Mouse (Mus musculus) erythroblast, embryonic 14.5 days (primary cell): Measurements from ENCODE around the gene Rpl19. TPM values are rescaled to one million over a fixed set of nuclear protein-coding genes. Genes with fewer than 3 reads are reported as not detected.

Experiments used
- H3K27me3 ChIP-seq: 2 replicates; pipeline ENCODE4 v1.6.1; 2012; ENCODE audit warnings: inconsistent platforms; ENCODE audit not compliant: control insufficient read depth
- H3K36me3 ChIP-seq: 2 replicates; pipeline ENCODE4 v1.6.1; 2012; ENCODE audit warnings: mild to moderate bottlenecking, inconsistent platforms; ENCODE audit not compliant: control insufficient read depth
- H3K4me1 ChIP-seq: 2 replicates; pipeline ENCODE4 v1.6.1; 2012; ENCODE audit warnings: inconsistent platforms; ENCODE audit not compliant: control insufficient read depth
- H3K4me3 ChIP-seq: replicated peaks from 2 replicates; pipeline ENCODE3; 2012; ENCODE audit warnings: moderate library complexity, mild to moderate bottlenecking, inconsistent platforms
- H3K9me3 ChIP-seq: 2 replicates; pipeline ENCODE4 v1.6.1; 2012; ENCODE audit warnings: low read length, inconsistent platforms, mixed read lengths; ENCODE audit not compliant: control insufficient read depth
- GATA1 ChIP-seq: IDR thresholded peaks from 2 replicates; pipeline ENCODE4 v1.6.1; 2012; ENCODE audit warnings: low read length, inconsistent platforms, mixed read lengths
- TAL1 ChIP-seq: IDR thresholded peaks from 3 replicates; pipeline ENCODE4 v1.6.1; 2012; ENCODE audit warnings: low read length, inconsistent platforms, mixed read lengths
- polyA plus RNA-seq: library from polyadenylated mRNA; stranded (reverse); fragments of >175 nt; gene quantifications from 2 replicates; pipeline ENCODE4 v1.2.3, GENCODE M21; 2012

Rpl19 gene
- polyA plus RNA-seq, 1 experiment: 241 TPM

DNA sequence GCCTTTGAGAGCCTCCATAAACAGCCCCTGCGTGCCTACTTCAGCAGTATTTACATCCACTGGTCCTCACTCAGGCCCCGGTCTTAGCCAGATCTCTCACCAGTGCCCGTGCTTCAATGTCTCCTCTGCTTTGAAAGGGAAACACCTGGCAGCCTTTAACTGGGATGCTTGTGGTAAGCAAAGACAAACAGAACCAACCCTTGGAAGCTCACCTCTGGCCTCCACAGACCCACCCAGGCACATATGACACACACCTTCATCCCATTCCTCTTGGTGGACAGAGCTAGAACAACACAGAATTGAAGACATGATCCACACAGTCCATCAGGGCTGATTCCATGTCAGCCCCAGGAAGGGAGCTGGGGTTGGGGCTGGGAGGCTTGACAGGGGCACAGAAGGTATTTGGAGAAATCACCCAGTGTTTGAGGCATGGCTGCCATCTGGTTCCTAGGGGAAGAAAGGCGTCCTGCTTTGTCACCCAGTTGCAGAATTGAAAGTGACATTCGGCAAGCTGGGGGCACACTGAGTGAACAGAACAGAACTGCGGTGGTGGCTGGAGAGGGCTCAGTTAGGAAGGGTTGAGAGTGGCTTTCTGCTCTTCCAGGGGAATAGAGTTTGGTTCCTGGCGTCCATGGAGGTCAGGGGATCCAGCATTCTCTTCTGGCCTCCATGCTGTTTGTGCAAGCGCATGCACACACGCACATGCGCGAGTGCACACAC lies 28.3 kb upstream of the Rpl19 start:
- peaks cover 55% of the 10 kb centered on the region for H3K27me3 ChIP-seq
- peaks cover 29% of the 10 kb centered on the region for H3K4me1 ChIP-seq
- H3K4me3 ChIP-seq: no peak overlapping the region
- no peaks in the 10 kb centered on the region; the same call in 1 of the 2 replicates for H3K9me3 ChIP-seq
- H3K36me3 ChIP-seq: no peaks in the 10 kb centered on the region
- TF ChIP-seq GATA1: no peak
- no peak for TF ChIP-seq TAL1

GRCm38 (mm10) chr11:97998898-97999608 lies 27.5 kb upstream of the Rpl19 start:
- TF ChIP-seq TAL1 (no peak), GATA1 (no peak)
- H3K9me3 ChIP-seq: no peaks in the 10 kb centered on the region; the same call in 1 of the 2 replicates
- peaks cover 60% of the 10 kb centered on the region for H3K27me3 ChIP-seq
- H3K4me3 ChIP-seq: no peak overlapping the region
- H3K36me3 ChIP-seq: no peaks in the 10 kb centered on the region
- peaks cover 31% of the 10 kb centered on the region for H3K4me1 ChIP-seq

DNA sequence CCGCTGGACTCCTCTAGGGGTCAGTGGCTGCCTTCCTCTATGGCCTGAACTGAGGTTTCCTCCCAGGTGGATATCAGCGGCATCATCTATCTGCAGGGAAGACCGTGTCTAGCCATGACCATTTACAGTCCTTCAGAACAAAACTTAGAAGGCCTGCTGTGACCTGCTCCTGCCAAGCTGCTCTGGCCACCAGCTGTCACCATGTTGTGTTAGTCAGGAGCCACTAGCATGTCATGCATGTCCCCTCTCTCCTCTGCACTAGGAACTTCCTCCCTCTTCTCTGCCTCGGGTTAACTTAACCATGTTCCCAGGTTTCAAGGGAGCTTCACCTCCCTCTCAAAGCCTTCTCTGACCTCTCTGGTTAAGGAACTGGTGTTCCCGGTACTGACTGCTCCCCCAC lies 26.8 kb upstream of the Rpl19 start:
- peaks cover 25% of the 10 kb centered on the region for H3K4me1 ChIP-seq
- TF ChIP-seq TAL1: no peak
- TF ChIP-seq GATA1: no peak
- H3K27me3 ChIP-seq: peaks cover 63% of the 10 kb centered on the region
- H3K36me3 ChIP-seq: no peaks in the 10 kb centered on the region
- H3K4me3 ChIP-seq: no peak overlapping the region
- H3K9me3 ChIP-seq: no peaks in the 10 kb centered on the region; the same call in 1 of the 2 replicates

DNA sequence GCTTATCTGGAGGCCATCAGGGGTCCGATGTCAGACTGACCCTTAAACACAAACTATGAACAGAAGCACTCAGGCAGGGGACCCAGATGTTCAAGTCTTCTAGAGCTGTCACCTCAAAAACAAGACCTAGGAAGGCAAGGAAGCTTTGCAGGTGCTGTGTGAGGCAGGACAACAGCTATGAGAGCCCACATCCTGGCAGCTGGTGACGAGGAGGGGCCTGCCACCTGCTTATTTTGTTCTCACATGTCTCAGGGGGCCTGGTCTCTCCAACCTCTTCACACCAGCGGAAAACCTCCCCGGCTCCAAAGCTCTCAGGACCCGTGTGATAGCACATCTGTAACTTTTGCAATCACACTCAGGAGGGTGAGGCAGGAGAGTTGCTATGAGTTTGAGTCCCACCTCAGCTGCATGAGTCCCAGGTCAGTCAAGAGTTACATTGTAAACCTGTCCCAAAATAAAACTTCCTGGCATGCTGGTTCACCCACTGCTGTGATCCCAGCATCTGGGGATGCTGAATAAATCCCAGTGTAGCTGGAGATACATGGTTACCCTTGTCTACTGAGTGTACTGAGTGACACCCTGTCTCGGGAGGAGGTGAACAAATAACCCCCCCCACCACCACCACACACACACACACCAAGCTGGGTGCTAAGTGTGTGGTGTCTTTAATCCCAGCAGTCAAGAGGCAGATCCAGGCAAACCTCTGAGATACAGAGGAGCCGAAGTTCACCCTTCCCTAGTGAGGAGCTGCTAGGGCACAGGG lies 26.0 kb upstream of the Rpl19 start:
- no peaks in the 10 kb centered on the region; the same call in 1 of the 2 replicates for H3K9me3 ChIP-seq
- no peaks in the 10 kb centered on the region for H3K36me3 ChIP-seq
- H3K4me1 ChIP-seq: peaks cover 21% of the 10 kb centered on the region
- H3K27me3 ChIP-seq: peaks cover 60% of the 10 kb centered on the region
- no peak for TF ChIP-seq GATA1
- TF ChIP-seq TAL1: no peak
- H3K4me3 ChIP-seq: no peak overlapping the region

DNA sequence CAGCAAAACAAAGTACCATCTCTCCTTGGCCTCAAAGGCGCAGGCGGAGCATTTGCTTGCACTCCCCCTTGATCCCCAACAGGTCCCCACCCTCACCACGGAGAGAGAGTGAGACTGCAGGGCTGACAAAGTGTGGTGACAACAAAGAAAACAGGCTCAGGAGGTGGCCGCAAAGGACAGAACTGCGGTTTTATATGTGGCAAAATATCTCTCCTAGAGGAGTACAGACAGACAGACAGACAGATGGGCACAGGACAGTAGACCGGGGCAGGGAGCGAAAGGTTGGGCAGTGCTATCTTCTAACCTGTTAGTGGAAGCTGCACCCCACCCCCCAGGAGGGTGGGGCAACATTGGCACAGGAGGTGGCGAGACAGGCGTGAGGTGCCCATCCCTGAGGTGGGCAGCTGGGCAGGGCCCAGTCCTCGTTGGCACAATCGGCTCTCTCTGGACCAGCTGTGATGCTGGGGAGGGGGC lies 25.1 kb upstream of the Rpl19 start:
- H3K9me3 ChIP-seq: no peaks in the 10 kb centered on the region; the same call in 1 of the 2 replicates
- H3K4me1 ChIP-seq: peaks cover 17% of the 10 kb centered on the region
- H3K27me3 ChIP-seq: peaks cover 54% of the 10 kb centered on the region
- TF ChIP-seq GATA1 (no peak), TAL1 (no peak)
- H3K4me3 ChIP-seq: no peak overlapping the region
- H3K36me3 ChIP-seq: no peaks in the 10 kb centered on the region

DNA sequence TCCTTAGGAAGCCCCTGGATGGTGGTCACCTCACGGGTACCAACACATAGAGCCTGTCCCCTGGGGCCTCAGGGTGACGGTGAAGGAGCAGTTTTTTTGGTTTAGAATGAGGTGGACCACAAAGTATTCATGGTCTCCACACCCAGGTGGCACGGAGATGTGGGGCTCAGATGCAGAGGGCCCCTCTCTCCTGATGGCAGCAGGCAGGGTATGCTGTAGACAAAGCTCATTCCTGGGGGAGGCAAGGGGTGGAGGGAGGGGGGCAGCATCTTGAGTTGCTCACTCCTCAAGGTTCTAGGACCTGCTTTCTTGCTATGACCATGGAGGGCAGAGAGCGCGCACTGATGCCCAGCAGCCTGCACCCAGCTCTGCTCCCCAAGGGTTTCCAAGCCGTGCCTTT lies 24.5 kb upstream of the Rpl19 start:
- H3K4me1 ChIP-seq: peaks cover 17% of the 10 kb centered on the region
- no peak overlapping the region for H3K4me3 ChIP-seq
- TF ChIP-seq GATA1: no peak
- no peak for TF ChIP-seq TAL1
- H3K36me3 ChIP-seq: no peaks in the 10 kb centered on the region
- peaks cover 54% of the 10 kb centered on the region for H3K27me3 ChIP-seq
- no peaks in the 10 kb centered on the region; the same call in 1 of the 2 replicates for H3K9me3 ChIP-seq

- TF ChIP-seq TAL1 (no peak), GATA1 (no peak)
- Histone ChIP-seq H3K4me3 (no peak overlapping the region), H3K27me3 (peaks cover 54% of the 10 kb centered on the region), H3K9me3 (no peaks in the 10 kb centered on the region; the same call in 1 of the 2 replicates), H3K4me1 (peaks cover 17% of the 10 kb centered on the region), H3K36me3 (no peaks in the 10 kb centered on the region)
Measured at GRCm38 (mm10) chr11:98002627-98003026, 23.9 kb upstream of the Rpl19 start.

- TF ChIP-seq TAL1 (no peak), GATA1 (no peak)
- Histone ChIP-seq H3K9me3 (no peaks in the 10 kb centered on the region; the same call in 1 of the 2 replicates), H3K36me3 (no peaks in the 10 kb centered on the region), H3K4me1 (peaks cover 17% of the 10 kb centered on the region), H3K4me3 (no peak overlapping the region), H3K27me3 (peaks cover 52% of the 10 kb centered on the region)
Measured at GRCm38 (mm10) chr11:98003171-98003671, 23.3 kb upstream of the Rpl19 start.
